Mouse (Mus musculus) liver, embryonic 14.5 days (tissue): Measurements from ENCODE around the gene Wdr47.
"Not testable (repeated sequence)": the region's sequence is repeated elsewhere in the genome, so short reads cannot be mapped to it uniquely, and the experiment has no call there.

Source experiments
- CTCF ChIP-seq: IDR thresholded peaks from 2 replicates; pipeline ENCODE4 v1.5.1; 2016; ENCODE audit warnings: antibody characterized with exemption, low read depth, control low read depth
- EP300 ChIP-seq: IDR thresholded peaks from 2 replicates; pipeline ENCODE4 v1.6.1; 2016; ENCODE audit warnings: antibody characterized with exemption, low read depth

DNA sequence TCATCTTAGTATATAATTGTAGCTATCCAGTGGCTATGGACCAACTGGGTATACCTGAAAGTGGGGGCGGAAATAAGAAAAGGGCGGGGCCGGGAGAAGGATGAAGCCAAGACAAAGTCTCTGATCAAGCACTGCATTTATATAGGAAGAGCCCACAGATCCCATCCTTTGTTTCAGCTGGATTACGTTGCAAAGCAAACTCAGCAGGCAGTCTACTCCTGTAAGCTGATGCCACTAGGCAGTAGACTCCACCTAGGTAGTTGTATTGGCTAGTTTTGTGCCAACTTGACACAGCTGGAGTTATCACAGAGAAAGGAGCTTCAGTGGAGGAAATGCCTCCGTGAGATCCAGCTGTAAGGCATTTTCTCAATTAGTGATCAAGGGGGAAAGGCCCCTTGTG lies 56.6 kb downstream of the Wdr47 start:
- TF ChIP-seq CTCF, EP300: not testable (repeated sequence)
